Mouse (Mus musculus): ENCODE results near the gene Klhl7.
"Not testable (repeated sequence)": the region's sequence is repeated elsewhere in the genome, so short reads cannot be mapped to it uniquely, and the experiment has no call there.

Klhl7 gene

DNA sequence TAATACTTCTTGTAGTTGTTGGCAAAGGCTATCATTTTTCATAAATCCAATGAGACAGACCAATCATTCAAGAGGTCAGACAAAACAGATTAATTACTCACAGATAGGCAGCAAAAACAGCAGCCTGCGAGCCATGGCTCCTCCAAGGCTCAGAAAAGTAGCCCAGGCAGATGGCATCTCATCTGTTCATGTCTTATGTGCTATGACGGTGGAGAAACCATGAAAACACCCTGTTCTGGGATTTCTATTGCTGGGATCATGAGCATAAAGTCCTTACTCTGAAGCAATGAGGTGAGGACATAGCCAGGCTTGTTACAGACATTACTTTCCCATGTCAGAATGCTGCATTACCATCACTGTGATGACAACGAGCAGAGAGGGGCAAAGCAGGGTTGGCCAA is 7.9 kb upstream of the Klhl7 start:
- in situ Hi-C loops (cut with MboI; ENCODE audit: low sequenced_read_pairs) = no loop called here

DNA sequence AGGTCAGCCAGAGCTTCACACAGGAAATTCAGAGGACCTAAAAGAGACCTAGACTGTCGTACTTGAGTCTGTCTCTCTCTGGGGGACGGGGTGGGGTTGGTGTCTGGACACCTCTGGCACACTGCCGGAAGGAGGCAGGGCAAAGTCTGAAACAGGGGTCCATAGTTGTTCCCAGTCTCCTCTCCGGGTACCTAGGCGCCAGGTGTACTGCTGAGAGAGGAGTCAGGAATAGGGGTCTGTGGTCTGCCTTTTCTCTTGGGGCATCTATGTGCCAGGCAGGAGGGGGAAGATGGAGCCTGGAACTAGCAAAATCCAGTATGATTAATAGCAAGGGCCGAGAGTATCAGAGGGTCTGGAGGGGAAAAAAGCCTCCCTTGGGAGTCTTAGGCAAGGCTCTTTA is 5.0 kb upstream of the Klhl7 start:
- in situ Hi-C loops (cut with MboI; ENCODE audit: low sequenced_read_pairs) = no loop called here

DNA sequence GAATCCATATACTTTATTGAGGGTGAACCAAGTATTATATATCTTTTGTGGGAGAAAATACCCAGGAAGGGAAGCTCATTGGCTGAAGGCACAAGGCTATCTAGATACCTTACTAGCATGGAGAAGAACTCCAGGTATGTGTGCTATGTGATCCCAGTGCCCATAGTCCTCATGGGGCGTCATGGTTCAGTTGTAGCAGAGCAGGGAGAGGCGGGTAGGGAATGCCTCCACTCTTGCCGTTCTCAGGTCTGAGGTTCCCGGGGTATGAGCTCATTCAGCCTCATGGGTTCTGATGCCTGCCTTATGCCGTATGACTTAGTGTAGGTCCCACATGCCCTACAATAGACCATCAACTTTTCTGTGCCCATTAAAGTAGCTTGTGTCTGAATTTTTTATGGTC is 4.5 kb upstream of the Klhl7 start:
- in situ Hi-C loops (cut with MboI; ENCODE audit: low sequenced_read_pairs) = no loop called here

DNA sequence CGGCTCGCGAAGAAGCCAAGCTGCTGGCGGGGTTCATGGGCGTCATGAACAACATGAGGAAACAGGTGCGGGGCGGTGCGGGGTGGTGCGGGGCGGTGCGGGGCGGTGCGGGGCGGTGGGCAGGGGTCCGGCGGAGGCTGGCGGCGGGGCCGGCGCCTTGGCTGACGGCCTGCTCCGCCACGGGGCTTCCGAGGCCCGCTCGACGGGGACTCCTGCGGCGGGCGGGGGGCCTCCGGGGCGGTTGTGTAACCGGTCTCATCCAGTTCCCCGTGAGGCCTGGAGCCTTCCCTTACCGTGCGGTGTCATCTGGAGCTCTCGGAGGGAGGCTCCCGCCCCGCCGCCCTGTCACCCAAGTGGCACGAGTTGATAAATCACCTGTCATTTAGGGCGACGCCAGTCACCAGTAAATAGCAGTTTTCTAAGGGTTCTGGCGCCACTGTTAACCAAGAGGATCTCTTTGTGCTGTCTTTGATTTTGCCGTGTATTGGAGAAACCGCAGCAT is 456 bp downstream of the Klhl7 start:
- in situ Hi-C loops (cut with MboI; ENCODE audit: low sequenced_read_pairs) = no loop called here

DNA sequence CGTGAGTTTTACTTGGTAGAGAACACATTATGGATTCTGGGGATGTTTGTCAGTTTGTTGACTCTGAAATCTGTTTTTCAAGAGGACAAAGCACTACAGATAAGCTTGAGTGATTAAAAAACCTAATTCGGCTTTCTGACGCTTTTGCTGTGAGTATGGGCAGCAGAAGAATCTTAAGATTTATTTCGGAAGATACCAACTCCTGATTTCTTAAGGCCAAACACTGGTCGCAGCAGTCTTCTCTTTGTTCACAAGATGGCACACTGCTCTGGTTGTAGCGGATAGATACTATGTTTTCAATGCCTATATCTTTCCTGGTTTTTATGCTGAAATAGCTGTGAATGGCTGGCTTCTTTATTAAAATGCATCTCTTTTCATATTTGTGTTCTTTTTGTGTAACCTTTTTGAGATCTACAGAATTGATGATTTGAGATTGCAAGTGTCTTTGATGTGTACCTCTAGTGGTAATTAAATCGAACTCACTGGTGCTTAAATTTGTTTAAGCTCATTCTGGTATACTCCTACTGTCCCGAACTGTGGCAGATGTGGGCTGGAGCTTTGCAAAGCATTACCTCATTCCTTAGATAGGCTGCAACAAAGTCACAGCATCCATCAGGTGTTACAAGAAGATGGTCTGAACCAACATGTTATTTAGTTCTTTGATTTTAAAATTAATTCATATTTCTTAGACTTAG is 1.2 kb downstream of the Klhl7 start:
- in situ Hi-C loops (cut with MboI; ENCODE audit: low sequenced_read_pairs) = no loop called here

DNA sequence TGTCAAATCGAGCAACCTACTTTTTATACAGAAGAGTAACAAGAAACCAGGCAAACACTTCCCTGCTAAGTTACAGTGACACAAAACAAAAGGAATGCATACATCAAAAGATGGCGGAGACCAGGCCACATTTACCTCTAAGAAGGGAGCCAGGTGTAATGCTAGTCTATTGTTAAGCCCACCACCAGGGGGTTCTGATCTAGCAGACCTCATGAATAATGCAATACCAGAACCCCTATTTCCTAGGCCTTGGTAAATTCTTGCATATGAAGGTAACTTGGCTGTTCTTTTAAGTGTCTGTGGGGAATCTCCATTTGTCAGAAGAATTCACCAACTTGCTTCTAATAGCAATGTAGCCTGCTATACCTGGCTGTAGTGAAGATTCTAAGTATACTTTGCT is 2.8 kb downstream of the Klhl7 start:
- in situ Hi-C loops (cut with MboI; ENCODE audit: low sequenced_read_pairs) = not testable (repeated sequence)

DNA sequence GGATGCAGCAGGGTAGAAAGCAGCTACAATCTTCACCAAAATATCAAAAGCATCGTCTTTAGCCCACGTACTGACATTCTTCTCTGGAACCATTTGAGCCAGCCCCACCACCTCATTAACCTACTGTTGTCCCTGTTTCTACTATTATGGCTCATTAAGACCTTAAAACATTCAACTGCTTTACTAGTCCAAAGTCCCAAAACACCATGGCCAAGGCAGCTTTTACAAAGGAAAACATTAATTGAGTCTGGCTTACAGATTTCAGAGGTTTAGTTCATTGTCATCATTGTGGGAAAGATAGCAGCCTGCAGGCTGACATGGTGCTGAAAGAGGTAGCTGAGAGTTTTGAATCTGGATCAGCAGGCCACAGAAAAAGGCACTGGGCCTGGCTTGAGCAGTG is 3.4 kb downstream of the Klhl7 start:
- in situ Hi-C loops (cut with MboI; ENCODE audit: low sequenced_read_pairs) = no loop called here

DNA sequence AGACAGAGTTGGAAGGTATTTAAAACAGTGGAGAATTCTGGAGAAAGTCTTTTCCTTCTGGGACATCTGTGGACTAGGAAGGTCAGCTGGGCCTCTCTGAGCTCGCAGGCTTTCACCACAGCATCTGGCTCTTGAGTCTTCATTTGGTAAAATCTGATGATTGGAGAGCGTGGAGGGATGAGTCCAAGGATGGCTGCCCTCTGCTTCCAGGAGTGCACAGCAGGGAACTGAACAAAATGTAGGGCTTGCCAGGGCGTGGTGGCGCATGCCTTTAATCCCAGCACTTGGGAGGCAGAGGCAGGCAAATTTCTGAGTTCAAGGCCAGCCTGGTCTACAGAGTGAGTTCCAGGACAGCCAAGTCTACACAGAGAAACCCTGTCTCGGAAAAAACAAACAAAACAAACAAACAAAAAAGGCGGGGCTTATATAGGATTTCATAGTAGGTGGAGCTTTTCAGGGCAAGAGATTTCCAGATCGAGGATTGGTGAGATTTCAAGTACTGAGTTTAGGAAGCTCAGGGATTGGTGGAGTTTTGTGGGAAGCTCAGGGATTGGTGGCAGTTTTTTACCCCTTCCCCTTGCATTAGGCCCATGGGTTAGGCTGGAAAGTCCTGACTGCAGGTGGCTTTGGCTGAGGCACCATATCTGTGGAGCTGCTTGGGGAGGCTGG is 6.8 kb downstream of the Klhl7 start:
- in situ Hi-C loops (cut with MboI; ENCODE audit: low sequenced_read_pairs) = no loop called here

DNA sequence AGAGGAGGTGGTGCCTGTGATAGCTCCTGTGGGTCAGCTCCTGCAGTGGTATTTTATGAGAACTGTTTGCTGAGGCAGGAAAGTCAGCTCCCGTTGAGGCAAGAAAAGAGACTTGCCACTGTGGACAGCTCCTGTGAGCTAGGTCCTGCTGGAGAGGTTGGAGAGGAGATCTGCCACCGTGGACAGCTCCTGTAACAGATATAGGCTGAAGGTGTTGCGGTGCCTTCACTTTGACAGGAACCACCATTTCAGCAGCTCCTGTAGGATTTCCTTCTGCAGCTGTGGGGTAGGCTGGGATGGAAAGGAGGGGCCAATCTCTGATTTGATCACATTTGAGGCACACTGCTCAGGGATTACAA is 7.3 kb downstream of the Klhl7 start:
- in situ Hi-C loops (cut with MboI; ENCODE audit: low sequenced_read_pairs) = no loop called here

DNA sequence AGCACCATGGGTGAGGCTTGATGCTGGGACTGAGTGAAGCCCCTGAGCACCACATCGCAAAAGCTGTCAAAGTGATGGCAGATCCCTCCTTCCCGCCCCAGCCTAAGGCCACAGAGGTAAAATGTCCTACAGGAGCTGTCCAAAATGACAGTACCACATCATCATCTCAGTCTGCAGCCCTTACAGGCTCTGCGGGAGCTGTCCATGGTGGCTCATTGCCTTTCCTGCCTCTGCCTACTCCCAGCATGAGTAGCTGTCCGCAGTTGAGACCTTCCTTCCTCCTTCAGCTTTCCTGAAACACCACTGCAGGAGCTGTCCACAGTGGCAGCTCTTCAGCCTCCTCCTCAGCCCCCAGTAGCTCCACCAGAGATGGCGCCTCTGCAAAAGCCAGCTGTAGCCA is 9.7 kb downstream of the Klhl7 start:
- in situ Hi-C loops (cut with MboI; ENCODE audit: low sequenced_read_pairs) = no loop called here

DNA sequence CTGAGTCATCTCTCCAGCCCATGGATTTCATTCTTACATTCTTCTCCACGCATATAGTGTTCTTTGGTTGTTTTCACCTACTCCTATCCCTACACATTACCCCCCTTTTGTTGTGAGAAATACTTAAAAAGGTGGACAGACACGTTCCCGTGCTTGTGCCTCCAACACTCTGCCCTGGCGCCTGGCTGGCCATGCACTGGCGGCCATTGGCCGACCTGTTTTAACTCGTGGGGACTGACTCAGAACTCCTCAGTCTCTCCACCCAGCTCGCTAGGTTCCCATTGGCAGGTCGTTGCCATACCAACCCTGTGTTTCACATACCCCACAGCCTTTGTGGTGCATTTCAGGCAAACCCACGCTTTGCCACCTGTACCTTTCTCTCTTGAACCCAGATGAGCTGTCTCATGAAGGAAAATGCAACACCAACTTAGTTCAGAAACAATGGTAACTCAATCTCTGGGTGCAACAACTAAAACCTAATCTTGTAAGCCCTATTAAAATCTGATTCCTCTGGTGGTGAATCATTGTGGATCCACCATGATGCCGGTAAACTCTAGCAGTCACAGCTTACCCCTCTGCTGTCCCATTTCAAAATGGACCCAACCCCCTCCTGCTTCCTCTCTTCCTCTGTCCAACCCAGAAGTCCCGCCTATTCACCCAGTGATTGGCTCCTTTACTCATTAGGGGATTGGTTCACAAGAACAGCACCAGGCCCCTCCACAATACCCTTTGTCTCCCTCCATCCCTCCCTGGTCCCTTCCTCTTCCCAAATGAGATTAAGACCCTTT is 11.9 kb downstream of the Klhl7 start:
- in situ Hi-C loops (cut with MboI; ENCODE audit: low sequenced_read_pairs) = no loop called here

DNA sequence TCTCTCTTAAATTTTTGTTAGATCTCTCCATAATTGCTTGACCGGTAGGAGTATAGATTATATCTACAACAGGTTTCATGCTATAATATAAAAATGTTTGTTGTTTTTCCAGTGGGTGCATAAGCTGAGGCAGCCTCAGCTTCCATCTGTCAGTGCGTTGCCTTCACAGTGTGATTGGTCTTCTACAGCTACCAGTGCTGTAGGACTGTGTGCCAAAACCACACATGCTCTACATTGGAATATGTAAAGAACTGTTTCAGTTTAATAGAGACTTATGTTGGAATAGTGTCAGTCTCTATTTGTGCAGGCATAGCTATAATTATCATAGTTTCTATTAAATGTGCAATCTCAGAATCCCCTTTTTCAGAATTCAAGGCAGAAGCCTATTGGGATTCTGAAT is 21.8 kb downstream of the Klhl7 start:
- in situ Hi-C loops (cut with MboI; ENCODE audit: low sequenced_read_pairs) = no loop called here

DNA sequence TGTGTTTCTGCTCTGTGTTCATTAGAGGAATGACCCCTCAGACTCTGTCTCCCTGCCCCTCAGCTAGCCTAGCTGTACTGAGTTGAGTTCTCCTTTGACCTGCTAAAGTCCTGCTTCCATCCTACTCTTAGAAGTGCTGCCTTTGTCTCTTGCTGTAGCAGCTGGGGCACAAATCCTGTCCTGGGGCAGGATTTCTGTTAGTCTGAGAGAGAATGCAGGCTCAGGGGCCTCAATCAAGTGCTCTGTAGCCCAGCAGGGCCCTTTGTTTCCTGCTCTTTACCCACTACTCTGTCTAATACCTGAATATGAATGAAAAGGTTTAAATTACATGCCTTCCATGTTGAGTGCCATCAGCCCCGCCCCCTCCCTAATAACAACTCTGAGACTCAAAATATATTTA is 23.8 kb downstream of the Klhl7 start:
- in situ Hi-C loops (cut with MboI; ENCODE audit: low sequenced_read_pairs) = no loop called here

DNA sequence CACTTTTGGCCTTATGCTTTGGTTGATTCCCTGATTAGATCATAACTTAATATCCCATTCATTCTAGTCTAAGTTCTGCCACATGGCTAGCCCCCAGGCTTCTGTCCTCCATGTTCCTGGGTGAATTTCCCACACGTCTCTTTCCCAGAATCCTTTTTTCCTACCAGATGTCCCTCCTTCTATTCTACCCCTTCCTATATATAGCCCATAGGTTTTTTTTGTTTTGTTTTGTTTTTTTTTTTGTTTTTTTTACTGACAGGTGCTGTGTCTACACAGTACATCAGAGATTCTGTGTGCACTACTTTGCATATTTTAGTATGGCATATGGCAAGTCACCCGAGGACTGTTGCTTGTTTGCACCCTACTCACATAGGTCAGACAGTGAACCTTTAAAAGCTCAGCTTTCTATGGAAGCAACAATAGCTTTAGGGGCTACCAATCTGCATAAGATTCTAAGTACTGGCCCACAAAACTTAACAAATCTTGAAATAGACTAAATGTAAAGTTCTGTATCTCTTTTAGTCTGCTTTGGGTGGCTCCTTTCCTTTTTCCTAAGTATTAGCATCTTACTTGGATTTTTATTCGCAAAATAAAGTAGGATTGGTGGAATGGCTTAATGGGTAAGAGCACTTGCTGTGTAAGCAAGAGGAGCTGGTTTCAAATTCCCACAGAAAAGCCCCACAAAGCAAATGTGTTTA is 24.3 kb downstream of the Klhl7 start:
- in situ Hi-C loops (cut with MboI; ENCODE audit: low sequenced_read_pairs) = no loop called here

DNA sequence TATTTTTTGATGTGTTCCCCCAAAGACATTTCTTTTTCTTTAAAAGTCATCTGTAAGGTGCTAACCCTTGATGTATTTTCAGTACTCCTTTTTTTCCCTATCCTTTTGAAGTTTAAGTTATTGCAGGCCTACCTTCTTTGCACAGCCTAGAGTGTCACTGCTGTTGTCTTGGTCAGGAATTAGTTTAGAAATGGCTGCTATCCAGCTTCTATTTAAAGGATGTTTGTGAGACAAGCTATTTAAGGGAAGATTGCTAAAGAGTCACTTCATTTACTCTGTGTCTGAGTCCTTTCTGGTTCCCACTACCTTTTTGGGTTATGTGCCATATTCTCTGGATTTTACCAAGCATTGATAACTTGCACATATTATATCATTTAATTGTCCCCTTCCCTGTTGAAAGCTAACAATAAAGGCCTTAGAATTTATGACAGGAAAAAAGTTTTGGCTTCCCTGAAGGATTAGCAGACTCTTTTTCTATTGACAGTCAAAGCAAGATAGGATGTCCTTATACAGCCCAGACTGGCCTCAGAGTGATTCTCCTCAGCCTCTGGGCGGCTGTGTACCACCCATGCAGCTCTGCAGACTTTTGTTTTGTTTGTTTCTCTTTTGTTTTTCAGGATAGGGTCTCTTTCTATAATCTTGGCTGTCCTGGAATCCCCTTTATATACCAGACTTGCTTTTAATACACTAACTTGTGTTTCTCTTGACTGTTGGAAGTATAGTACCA is 25.7 kb downstream of the Klhl7 start:
- in situ Hi-C loops (cut with MboI; ENCODE audit: low sequenced_read_pairs) = no loop called here

DNA sequence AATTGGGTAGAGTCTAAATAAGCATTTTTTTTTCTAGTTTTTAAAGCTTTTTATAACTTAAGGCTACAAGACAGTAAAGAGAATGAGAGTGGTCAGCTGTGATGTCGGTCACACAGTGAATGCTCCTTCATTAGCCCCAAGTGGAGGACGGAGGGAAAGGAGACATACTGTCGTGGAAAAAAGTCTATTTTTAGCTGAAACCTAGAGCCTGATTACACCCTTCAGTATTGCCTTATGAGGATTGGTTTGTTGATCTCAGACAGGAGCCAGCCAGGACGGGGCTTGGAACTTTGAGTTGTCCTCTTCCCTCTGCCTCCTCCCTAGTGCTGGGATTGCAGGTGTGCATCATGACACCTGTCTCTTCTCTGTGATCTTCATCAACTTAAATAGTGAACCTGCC is 26.6 kb downstream of the Klhl7 start:
- in situ Hi-C loops (cut with MboI; ENCODE audit: low sequenced_read_pairs) = no loop called here

DNA sequence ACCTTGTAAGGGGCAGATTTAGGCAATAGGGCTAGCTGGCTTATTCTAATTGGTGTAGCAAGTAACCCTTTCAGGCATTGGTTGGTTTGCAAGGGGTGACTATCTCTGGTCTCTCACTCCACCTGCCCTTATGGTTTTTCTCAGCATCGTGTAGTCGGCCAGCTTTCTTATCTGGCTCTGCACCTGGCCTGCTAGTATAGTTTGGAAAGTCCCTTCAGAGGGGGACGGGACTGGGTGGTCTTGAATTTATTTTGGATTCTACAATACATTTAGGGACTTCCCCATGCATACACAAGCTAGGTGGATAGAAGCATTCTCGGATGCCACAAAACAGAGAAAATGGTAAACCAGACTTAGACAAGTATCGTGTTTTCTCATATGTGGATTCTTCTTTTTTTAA is 46.6 kb downstream of the Klhl7 start:
- in situ Hi-C loops (cut with MboI; ENCODE audit: low sequenced_read_pairs) = no loop called here

DNA sequence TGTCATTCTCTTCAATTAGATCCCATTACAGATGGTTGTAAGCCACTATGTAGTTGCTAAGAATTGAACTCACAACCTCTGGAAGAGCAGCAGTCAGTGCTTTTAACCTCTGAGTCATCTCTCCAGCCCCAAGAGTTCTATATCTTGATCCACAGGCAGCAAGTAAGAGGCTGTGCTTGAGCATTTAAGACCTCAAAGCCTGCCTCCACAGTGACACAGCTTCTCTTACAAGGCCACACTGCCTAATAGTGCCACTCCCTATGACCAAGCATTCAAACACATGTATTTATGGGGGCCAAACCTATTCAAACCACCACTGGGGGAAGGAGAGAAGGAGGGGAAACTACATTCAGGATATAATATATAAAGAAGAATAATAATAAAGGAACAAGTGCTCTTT is 51.8 kb downstream of the Klhl7 start:
- in situ Hi-C loops (cut with MboI; ENCODE audit: low sequenced_read_pairs) = no loop called here

DNA sequence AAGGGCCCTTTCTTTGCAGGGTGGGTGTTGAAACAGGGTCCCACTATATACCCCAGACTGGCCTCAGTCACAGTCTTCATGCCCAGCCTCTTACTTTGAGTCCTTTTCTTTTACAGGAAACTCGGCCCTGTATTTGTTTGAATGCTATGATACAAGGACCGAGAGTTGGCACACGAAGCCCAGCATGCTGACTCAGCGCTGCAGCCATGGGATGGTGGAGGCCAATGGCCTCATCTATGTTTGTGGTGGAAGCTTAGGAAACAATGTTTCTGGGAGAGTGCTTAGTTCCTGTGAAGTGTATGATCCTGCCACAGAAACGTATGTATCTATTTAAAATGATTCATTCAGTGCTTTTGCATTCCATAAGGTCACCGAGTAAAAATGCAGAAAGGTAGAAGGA is 56.4 kb downstream of the Klhl7 start:
- in situ Hi-C loops (cut with MboI; ENCODE audit: low sequenced_read_pairs) = no loop called here

DNA sequence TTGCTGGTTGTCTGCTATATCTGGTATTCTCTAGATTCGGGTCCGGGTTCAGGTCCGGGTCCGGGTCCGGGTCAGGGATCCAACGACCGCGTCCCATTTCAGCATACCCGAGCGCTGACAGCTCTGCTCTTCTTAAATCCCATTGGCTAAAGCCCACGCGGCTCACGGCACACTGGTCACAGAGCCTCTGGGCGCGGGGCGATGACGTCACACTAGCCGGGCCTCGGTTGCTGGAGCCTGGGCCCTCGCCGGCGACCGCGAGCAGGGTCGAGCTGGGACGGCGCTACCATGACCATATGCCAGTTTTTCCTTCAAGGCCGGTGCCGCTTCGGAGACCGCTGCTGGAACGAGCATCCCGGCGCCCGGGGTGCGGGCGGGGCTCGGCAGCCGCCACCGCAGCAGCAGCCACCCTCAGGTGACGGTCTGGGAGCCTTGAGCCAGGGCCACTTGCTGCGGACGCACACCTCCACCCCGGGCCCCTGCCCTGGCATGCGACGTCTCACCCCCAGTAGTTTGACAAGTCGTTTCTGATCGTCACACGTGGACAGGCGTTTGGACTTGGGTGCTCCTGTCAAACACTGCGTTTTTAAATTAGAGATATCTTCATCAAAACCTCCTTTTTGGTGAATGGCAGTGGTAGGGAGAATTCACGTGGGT is 64.5 kb downstream of the Klhl7 start, which contains the start of gene Nupl2:
Nupl2 (plus strand) TSS at position 175 of the 657 bp plus-strand sequence.
- in situ Hi-C loops (cut with MboI; ENCODE audit: low sequenced_read_pairs) = no loop called here
